Mouse (Mus musculus) C2C12 (cell line): Measurements from ENCODE around the gene Tnrc6c. TPM values are rescaled to one million over a fixed set of nuclear protein-coding genes. Genes with fewer than 3 reads are reported as not detected.
A peak's percentile ranks its signal among the peaks of the same experiment; 100 is the strongest.

Experiments used
- H3K27me3 ChIP-seq: one replicate; pipeline ENCODE4 v1.6.1; 2011; ENCODE audit not compliant: control insufficient read depth, insufficient read depth, insufficient read length
- H3K36me3 ChIP-seq: one replicate; pipeline ENCODE4 v1.6.1; 2011; ENCODE audit not compliant: control insufficient read depth, insufficient read depth
- H3K4me3 ChIP-seq: one replicate; pipeline ENCODE4 v1.5.1; 2011; ENCODE audit warnings: mild to moderate bottlenecking, control low read depth; ENCODE audit not compliant: poor library complexity, insufficient read depth, severe bottlenecking
- H3K79me2 ChIP-seq: one replicate; pipeline ENCODE4 v1.6.1; 2011; ENCODE audit not compliant: control insufficient read depth, insufficient read depth
- H3K79me3 ChIP-seq: one replicate; pipeline ENCODE4 v1.6.1; 2011; ENCODE audit warnings: low read depth, control low read depth
- H3ac ChIP-seq: one replicate; pipeline ENCODE3; 2011; ENCODE audit warnings: low read depth; ENCODE audit not compliant: control insufficient read depth, insufficient read length
- CEBPB ChIP-seq: IDR thresholded peaks from one replicate; pipeline ENCODE4 v1.6.1; 2011; ENCODE audit warnings: low read depth, mild to moderate bottlenecking, control low read depth, moderate library complexity
- CTCF ChIP-seq: IDR thresholded peaks from one replicate; pipeline ENCODE4 v1.5.1; 2011; ENCODE audit not compliant: control insufficient read depth, insufficient read depth, insufficient read length
- FOSL1 ChIP-seq: IDR thresholded peaks from one replicate; pipeline ENCODE4 v1.8.0; 2011; ENCODE audit warnings: mild to moderate bottlenecking, low read length; ENCODE audit not compliant: poor library complexity, insufficient read depth, severe bottlenecking
- MAX ChIP-seq: IDR thresholded peaks from one replicate; pipeline ENCODE4 v1.6.1; 2011; ENCODE audit warnings: mild to moderate bottlenecking, control low read depth
- MYOD1 ChIP-seq: IDR thresholded peaks from one replicate; pipeline ENCODE4 v1.6.1; 2011; ENCODE audit warnings: low read depth; ENCODE audit not compliant: control insufficient read depth, insufficient read length
- MYOG ChIP-seq: IDR thresholded peaks from one replicate; pipeline ENCODE4 v1.6.1; 2011; ENCODE audit not compliant: control insufficient read depth, insufficient read length; ENCODE audit errors: extremely low read depth
- USF1 ChIP-seq: IDR thresholded peaks from one replicate; pipeline ENCODE4 v1.6.1; 2011; ENCODE audit warnings: low read depth, mild to moderate bottlenecking, control low read depth, moderate library complexity
- polyA plus RNA-seq: library from polyadenylated mRNA; unstranded; fragments of >200 nt; fragmentation: generic; extraction: Trizol; gene quantifications from one replicate; pipeline ENCODE4 v1.2.1, GENCODE M21; 2012; ENCODE audit warnings: missing spikeins

Tnrc6c gene
- polyA plus RNA-seq, 1 experiment: 6.3 TPM

GRCm38 (mm10) chr11:117796954-117797353 lies 142.9 kb downstream of the Tnrc6c start:
- TF ChIP-seq USF1 (no peak), MAX (no peak), CTCF (no peak), CEBPB (no peak), FOSL1 (no peak), MYOG (no peak), MYOD1 (no peak)
- H3K36me3 ChIP-seq: no peaks in the 10 kb centered on the region
- no peaks in the 10 kb centered on the region for H3K79me3 ChIP-seq
- H3ac ChIP-seq: no peak overlapping the region
- H3K4me3 ChIP-seq: no peak overlapping the region
- no peaks in the 10 kb centered on the region for H3K79me2 ChIP-seq
- H3K27me3 ChIP-seq: no peaks in the 10 kb centered on the region

GRCm38 (mm10) chr11:117797511-117798159 lies 143.5 kb downstream of the Tnrc6c start, which contains the start of gene 6030468B19Rik:
6030468B19Rik (plus strand) TSS chr11:117797660.
- no peaks in the 10 kb centered on the region for H3K36me3 ChIP-seq
- no peak within 1 kb of the TSS for H3K4me3 ChIP-seq
- H3K79me2 ChIP-seq: no peaks in the 10 kb centered on the region
- no peak within 1 kb of the TSS for H3ac ChIP-seq
- no peaks in the 10 kb centered on the region for H3K27me3 ChIP-seq
- TF ChIP-seq MYOG (no peak), USF1 (no peak), CEBPB (no peak), FOSL1 (no peak), MYOD1 (peak; percentile 71)
- no peaks in the 10 kb centered on the region for H3K79me3 ChIP-seq

- Histone ChIP-seq H3K27me3 (no peaks in the 10 kb centered on the region), H3K79me3 (no peaks in the 10 kb centered on the region), H3K79me2 (no peaks in the 10 kb centered on the region), H3K4me3 (no peak overlapping the region), H3ac (no peak overlapping the region), H3K36me3 (no peaks in the 10 kb centered on the region)
- TF ChIP-seq CEBPB (no peak), FOSL1 (no peak), MYOD1 (no peak), CTCF (no peak), MAX (no peak), USF1 (no peak), MYOG (no peak)
Measured at GRCm38 (mm10) chr11:117798160-117798541, 144.1 kb downstream of the Tnrc6c start.

GRCm38 (mm10) chr11:117799174-117799573 lies 145.1 kb downstream of the Tnrc6c start:
- TF ChIP-seq MYOG (no peak), USF1 (no peak), CEBPB (no peak), CTCF (no peak), MAX (no peak), FOSL1 (no peak), MYOD1 (no peak)
- Histone ChIP-seq H3K36me3 (no peaks in the 10 kb centered on the region), H3K4me3 (no peak overlapping the region), H3K27me3 (no peaks in the 10 kb centered on the region), H3ac (no peak overlapping the region), H3K79me2 (no peaks in the 10 kb centered on the region), H3K79me3 (no peaks in the 10 kb centered on the region)

GRCm38 (mm10) chr11:117800038-117800437 lies 145.9 kb downstream of the Tnrc6c start:
- Histone ChIP-seq H3K79me3 (no peaks in the 10 kb centered on the region), H3K79me2 (no peaks in the 10 kb centered on the region), H3ac (no peak overlapping the region), H3K4me3 (no peak overlapping the region), H3K27me3 (no peaks in the 10 kb centered on the region), H3K36me3 (no peaks in the 10 kb centered on the region)
- no peak for TF ChIP-seq CTCF
- TF ChIP-seq MYOD1: no peak

GRCm38 (mm10) chr11:117801650-117802049 lies 147.6 kb downstream of the Tnrc6c start:
- Histone ChIP-seq H3K79me2 (no peaks in the 10 kb centered on the region), H3K27me3 (no peaks in the 10 kb centered on the region), H3ac (no peak overlapping the region), H3K4me3 (no peak overlapping the region), H3K36me3 (no peaks in the 10 kb centered on the region), H3K79me3 (no peaks in the 10 kb centered on the region)
- TF ChIP-seq MYOD1: peak; percentile 49
- TF ChIP-seq USF1: no peak
